Mouse (Mus musculus) urinary bladder, postnatal 4 days (tissue): Measurements from ENCODE around the gene Sox15.
"Not testable (repeated sequence)": the region's sequence is repeated elsewhere in the genome, so short reads cannot be mapped to it uniquely, and the experiment has no call there.

Experiments used
- DNase-seq, 2 experiments: peaks; one replicate each; pipeline ENCODE4 v3.0.0; 2021 to 2022; ENCODE audit warnings: low spot score in 2 of 2

Gene Sox15

DNA sequence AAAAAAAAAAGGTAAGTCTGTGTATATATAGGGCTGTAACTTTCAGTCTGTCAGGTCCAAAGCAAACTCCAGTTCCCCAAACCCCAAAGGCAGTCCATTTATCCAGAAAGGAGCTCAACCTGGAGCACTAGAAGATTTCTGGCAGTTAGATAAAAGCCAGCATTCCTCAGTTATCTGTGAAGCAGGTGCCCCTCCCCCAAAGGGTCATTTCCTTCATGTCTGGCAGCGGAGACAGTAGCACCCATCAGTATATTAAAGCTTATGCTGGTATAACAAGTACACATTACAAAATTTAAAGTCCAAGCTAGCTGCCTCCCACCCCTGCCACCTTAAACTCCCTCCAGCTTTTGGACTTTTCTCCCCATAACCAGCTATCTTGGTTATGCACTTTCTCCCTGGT lies 44.5 kb downstream of the Sox15 start:
- no peak for DNase-seq

DNA sequence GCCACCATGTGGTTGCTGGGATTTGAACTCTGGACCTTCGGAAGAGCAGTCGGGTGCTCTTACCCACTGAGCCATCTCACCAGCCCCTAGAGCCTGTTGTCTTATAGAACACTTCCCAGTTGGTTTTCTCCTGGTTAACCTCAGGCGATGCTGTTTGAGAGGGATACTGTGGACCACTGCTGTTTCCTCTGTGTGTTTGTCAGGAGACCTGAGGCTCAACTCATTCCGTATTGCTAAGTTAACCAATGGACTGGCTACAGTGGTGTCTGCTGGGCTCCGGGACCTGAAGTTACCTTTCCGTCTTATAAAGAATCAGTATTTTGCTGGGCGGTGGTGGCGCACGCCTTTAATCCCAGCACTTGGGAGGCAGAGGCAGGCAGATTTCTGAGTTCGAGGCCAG lies 47.8 kb downstream of the Sox15 start:
- DNase-seq = not testable (repeated sequence)

DNA sequence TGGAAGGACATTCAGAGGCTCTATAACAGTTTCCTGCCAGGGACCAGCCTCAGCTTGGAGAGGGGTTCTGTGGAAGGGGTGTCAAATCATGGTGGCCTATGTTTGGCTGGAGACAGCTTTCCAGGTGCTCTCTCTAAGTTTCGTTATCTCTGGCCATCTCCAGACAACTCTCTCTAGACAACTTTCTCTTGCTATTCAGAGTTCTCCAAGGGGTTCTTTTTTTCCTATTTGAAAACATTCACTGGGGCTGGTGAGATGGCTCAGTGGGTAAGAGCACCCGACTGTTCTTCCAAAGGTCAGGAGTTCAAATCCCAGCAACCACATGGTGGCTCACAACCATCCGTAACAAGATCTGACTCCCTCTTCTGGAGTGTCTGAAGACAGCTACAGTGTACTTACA lies 48.3 kb downstream of the Sox15 start:
- not testable (repeated sequence) for DNase-seq

DNA sequence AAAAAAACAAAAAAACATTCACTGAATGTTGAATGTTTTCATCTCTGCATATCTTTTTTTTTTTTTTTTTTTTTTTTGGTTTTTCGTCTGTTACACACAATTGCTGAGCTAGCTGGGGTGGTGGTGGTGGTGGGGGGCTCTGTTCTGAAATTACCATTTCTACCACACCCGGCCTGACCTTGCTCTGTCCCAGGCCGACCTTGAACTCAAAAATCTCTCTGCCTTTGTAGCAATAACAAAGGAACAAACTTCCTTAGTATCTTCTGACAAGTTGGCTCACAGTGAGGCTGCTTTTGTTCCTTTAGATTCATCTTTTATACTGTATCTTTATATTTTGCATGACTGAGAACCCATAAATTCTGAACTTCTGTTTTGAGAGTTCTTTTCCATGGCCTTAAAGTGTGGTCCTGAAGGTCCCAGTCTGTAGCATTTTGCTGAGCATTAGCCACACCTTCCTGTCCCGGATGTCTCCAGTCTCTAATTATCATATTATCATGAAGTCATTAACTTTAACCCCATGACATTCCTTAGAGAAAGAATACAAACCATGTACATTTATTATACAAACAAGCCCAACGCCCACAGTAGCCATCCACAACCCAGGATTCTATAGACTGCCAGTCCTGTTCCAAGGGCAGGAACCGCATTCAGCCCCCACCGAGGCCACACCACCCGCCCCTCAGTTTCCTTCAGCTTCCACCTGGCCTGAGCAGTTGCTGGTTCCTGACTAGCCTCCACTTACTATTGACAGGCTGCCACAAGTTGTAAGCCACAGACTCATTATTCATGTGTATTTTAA lies 48.9 kb downstream of the Sox15 start:
- no peak for DNase-seq

DNA sequence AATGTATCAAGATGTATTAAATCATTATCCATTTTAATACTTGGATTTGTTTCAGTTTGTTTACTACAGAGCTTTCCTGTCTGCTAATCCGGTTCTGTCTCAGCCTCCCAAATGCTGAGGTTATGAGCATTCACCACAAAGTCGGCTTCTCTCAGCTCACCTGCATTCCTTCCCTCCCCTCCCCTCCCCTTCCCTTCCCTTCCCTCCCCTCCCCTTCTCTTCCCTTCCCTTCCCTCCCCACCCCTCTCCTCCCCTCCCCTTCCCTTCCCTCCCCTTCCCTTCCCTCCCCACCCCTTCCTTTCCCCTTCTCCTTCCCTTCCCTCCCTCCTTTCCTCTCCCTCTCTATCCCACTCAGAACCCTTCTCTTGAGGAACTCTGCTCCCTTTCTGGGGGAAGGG lies 49.5 kb downstream of the Sox15 start:
- no peak for DNase-seq
